Mouse (Mus musculus) erythroid progenitor cell, adult 5-6 weeks (primary cell): Measurements from ENCODE around the gene Abcc9. TPM values are rescaled to one million over a fixed set of nuclear protein-coding genes. Genes with fewer than 3 reads are reported as not detected.

Experiments used
- ATAC-seq: replicated peaks from 2 replicates; pipeline ENCODE4 v1.8.0; 2016; ENCODE audit warnings: moderate number of reproducible peaks, mild to moderate bottlenecking, moderate TSS enrichment, inconsistent platforms; ENCODE audit not compliant: poor library complexity, low FRiP score, severe bottlenecking
- total RNA-seq, 2 experiments: library from RNA; stranded (forward) in 1 of 2; stranded (reverse) in 1 of 2; fragments of 150-400 nt in 1 of 2; fragments of 186-747, 209-891 nt in 1 of 2; gene quantifications; 2 replicates each; pipeline versions ENCODE4 v1.2.3 to v1.2.4; 2015 to 2017; ENCODE audit warnings: low replicate concordance in 2 of 2

Gene Abcc9
- total RNA-seq, 2 experiments from 2014 or later = not detected

DNA sequence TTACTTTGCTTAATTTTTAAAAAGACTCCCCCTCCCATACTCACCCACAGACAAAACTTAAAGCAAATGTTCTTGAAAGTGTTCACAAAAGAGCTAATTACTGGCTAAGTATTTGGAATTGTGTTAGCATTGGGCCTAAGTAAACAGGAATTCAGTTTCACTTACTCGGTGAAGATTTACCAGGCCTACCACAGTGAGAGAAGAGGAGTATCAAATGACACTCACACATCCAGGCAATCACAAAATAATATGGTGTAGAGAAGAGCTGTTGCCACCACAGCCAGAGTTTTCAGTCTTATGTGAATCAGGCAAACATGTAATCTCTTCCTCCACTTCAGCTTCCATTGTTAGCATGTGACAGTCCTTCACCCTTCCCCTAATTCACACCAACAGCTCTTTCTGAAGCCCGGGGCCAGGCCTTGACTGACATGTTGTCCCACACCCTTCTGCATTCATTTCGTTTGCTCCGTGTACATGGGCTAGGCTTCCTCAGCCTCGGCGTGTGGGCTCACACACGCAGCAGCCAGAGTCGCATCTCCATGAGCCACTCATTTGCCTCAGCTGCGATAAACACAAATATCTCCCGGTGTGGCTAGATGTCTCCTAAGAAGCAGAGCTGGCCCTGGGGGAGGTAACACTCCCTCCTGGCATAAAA lies 67.5 kb downstream of the Abcc9 start:
- no peak for ATAC-seq

DNA sequence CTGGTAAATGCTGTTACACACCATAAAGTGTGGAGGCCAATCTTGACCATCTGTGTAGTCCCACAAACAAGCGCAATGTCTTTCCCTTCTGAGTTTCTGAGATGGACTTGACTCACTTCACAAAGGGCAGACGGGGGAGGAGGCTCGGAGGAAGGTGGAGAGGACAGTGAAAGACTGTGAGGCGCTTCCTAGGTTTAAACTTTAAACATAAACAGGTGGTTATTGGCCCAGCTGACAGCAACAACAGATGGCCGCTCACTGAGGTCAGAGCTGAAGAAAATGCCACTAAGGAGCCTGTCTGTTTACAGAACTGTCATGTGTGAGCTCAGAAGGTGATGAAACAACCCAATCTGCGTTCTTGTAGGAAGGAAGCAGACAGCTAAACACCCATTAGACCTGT lies 78.8 kb downstream of the Abcc9 start:
- ATAC-seq = no peak

DNA sequence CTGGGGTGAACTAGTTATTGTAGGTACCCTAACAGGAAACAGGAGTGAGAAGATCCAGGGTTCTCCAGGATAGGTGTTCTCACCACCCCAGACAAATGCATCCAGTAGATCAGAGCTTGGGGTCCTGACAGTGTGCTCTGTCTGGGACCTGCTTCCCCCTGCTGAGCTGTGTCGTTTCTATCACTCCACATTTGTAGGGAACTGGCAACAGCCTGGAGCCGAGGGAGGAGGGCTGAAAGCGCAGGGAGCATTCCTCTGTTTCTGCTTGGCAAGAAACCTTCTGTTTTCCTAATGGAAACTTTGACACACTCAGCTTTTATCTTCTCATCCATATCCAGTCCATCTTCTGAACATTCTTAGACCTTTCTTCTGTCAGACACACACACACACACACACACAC lies 85.5 kb downstream of the Abcc9 start:
- ATAC-seq = no peak

DNA sequence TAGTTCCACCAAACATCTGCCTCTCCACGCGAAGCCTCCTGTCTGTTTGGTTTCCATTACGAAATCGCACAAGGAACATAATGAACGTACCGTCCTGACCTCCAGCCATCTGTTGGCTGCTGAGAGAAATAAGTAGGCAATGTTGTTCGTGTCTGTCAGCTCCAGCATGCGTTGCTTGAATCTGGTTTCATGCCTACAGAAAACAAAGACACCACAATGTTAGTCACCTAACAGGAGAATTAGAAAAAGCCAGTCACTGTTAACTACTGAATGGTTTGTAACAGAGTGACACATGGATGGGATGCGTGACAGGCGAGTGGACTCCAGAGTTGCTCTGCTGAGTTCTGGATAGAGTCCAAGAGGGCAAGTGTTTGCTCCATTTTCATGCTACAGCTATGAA lies 87.8 kb downstream of the Abcc9 start:
- no peak for ATAC-seq

DNA sequence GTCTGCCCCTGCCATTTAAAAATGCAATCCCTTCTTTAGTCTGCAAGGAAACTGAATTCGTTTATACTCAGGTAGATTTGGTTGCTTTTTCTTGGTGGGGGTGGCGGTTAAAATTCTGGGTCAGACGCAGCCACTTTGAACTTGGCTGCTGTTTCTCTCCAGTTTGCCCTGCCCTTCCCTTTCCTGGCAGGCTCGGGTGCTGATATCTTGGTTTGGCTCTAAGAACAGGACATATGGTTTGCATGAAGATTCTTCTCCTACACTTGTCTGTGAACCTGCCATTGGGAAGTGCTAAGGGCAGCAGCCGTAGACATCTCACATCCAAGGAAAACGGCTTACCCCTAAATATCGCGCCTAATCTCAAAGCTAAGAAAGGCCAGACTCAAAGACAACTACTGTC lies 89.7 kb downstream of the Abcc9 start:
- ATAC-seq = no peak

DNA sequence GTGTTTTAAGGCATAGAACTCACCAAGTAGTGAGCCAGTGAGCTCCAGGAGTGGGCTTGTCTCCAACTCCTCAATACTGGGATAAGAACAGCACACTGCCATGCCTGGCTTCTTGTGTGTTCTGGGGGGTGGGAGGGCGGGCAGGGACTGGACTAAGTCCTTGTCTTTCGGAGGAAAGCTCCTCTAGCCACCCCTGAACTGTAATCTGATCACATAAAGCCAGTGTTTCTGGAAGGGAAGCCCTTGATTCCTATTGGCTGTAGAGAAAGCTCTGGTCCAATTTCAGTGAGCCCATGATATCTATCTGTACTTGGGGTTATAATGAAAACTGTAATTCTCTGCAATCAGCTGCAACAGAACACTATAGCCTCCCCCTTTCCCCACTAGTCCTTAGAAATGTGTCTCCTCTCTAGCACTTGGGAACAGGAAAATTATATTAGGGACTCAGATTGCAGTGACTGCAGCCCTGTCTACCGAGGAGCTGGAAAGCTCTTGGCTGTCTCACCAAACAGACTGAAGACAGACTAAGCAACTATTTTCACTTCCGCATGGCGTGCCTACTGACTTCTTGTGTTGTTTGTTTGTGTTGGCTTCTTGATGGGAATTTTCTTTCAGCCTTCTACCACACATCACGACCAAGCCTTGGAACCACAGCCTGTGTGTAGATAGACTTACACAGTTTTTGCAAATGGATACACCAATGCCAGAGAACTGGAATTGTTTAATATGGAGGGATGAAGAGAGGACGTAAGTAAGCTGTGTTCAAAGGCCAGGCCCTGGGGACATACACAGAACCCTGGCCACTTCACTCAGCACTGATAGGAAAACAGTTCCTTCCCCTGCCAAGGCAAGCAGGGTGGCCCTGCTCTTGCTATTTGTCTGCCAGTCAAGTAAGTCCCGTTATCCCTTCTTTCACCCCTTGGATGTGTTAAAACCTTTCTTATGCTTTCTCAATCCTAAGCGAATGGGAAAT lies 92.4 kb downstream of the Abcc9 start:
- no peak for ATAC-seq

DNA sequence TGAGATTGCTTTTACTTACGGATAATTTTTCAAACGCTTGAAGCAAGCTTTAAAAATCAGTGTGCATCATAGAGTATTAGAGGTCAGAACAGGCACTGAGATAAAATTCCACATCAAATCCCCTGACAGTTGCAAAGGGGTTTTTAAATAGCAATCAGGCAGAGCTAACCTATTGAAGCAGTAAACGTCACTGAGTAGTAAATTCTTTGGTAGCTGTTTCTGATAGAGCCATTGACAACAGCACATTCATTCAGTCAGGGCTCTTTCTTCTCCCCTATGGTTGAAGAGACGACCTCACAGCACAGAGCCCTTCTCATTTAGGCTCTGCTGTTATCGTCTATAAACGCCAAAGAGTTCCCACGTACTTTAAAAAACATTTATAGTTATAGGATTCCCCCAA lies 95.0 kb downstream of the Abcc9 start:
- ATAC-seq = no peak

DNA sequence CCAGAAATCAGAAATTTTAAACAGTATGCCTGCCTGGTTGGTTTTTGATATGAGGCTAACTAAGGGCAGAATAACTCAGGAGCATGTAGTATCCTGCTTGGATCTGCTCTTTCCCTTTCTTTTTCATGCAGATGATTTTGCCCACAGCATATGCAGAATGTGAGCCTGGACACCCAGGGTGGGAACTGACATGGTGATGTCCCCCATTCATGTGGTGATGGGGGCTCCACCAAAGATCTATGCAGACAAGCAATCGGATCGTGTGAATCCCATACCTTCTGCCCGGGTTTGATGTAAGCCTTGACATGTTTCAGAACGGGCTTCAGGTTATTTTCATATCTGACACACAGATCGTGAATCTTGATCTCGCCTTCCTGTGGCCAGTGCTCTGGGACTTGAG lies 99.3 kb downstream of the Abcc9 start:
- ATAC-seq = no peak

DNA sequence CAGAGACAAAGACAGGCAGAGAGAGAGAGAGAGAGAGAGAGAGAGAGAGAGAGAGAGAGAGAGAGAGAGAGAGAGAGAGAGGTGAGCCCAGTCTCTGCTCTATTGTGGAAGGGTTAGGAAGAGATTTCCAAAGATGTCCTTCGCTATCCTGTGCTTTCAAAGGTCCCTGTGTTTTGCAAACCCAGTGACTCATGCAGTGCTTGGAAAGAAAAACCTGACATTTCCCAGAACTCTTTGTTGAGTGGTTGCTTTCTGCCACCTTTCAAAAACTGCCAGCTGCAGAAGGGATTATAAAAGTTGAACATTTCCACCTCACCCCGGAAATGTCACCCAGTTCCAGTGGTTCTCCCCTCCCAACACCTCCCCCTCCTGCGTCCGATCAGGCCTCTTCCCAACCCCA lies 123.3 kb downstream of the Abcc9 start:
- ATAC-seq = no peak

DNA sequence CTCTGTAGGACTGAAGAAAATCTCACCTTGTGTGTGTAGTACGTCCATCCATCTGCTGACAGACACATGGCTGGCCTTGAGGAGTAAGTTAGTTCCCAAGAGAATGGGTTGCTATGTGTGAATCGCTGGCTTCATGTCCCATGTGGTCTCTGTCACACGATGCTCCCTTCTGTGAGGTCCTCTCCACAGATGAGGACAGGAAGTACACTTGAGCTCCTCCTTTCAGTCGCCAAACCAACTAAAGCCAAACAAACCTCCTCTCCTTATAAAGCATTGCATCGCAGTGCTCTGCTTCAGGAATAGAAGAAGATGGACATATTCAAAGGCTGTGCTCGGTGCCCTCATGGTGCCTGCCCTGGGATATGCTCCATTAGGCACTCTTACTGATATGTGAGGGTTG lies 124.3 kb downstream of the Abcc9 start:
- ATAC-seq = no peak

DNA sequence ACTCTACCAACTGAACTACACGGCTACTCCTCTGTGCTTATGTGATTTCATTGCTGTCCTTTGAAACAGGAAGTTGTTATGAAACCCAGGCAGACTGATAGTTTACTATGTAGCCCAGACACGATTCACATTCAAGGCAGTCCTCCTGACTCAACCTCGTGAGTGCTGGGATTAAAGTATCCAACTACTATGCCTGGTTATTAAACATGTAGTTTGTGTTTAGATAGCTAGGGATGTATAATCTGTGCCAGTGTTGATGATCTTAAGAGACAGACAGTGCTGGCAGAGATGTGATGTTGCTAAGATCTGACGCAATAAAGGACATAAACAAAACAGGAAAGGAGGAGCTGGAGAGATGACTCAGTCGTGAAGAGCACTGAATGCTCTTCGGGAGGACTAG lies 129.2 kb downstream of the Abcc9 start:
- no peak for ATAC-seq

DNA sequence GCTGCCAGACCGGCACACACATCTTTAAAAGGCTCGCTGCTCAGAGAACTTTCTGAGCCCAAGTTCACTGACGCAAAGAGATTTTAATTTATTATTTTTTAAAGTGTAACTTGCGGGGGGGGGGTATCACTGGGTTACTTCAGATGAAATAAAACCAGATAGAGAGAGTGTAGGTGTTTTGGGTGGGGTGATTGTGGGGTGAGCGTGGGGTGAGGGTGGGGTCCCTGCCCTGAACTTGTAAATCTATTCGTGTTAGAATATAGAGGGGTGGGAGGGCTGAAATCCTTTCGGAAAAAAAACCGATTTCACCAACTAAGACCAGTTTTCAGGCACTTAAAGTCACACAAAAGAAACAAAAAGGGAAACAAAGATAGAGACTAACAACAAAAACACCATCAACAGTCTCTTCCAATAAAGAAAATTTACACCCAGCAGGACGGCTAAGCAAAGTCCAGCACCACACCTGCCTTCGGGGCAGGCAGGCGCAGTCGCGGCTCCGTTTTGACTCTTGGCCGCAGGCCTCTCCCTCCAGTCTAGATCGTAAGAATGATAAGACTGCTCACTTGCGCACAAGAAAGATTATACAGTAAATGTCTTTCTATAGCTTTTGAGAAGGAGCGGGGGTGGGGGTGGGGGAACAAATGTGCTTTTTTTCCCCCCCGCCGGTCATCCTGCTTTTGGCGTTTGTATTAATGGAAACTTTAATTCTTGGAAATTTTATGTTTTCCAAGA lies 130.3 kb downstream of the Abcc9 start:
- ATAC-seq = no peak

DNA sequence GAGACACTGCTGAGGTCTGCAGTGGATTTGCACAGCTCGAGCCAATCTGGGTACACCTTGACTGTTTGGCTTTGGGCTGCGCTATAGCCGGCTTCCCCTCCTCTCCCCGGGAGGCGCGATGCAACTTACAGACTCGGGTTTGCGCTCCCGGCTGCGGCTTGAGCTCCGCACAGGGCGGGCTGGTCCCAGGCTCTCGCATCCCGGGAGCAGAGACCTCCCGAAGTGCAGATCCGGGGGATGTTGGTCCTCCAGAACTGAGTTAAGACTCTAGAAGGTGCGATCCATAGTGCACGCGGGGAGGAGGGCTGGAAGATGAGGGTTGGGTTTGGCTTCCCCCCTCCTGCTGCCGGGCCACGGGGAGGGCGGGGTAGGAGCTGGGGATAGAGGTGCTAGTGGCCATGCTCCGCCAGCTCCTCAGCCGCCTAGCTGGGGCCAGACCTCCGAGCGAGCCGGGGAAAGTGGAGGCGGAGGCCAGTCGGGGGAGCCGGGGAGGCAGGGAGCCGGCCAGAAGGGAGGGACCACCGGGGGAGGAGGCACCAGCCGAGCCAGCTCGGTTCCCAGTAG lies 131.0 kb downstream of the Abcc9 start, which contains the start of gene Kcnj8:
Gene Kcnj8 (minus strand): TSS at position 560 of the 564 bp plus-strand sequence.
- no peak for ATAC-seq

DNA sequence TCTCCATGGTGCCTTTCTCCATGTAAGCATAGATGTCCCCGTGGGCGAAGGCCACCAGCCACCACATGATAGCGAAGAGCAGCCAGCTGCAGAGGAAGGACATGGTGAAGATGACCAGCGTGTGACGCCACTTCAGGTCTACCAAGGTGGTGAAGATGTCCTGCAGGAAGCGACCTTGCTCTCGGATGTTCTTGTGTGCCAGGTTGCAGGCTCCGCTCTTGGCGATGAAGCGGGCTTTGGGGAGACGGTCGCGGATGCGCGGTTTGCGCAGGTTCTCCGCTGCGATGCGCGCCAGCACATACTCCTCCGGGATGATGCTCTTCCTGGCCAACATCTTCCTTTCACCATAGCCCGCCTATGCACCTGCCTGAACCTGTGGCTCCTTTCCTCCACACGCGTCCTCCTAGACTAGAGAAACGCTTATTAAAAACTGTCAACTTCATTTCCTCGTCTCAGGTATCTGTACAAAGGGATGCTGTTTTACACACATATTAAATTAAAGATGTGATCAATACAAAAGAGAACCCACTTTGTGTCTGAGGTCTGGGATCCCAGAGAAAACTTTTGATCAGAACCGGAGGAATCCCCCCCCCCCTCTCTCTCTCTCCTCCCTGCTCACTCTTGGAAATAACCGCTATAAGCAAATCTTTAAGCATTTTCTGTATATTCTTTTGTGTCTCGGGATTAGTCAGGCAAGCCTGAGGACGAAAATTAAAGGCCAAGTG lies 131.9 kb downstream of the Abcc9 start:
- ATAC-seq = no peak

DNA sequence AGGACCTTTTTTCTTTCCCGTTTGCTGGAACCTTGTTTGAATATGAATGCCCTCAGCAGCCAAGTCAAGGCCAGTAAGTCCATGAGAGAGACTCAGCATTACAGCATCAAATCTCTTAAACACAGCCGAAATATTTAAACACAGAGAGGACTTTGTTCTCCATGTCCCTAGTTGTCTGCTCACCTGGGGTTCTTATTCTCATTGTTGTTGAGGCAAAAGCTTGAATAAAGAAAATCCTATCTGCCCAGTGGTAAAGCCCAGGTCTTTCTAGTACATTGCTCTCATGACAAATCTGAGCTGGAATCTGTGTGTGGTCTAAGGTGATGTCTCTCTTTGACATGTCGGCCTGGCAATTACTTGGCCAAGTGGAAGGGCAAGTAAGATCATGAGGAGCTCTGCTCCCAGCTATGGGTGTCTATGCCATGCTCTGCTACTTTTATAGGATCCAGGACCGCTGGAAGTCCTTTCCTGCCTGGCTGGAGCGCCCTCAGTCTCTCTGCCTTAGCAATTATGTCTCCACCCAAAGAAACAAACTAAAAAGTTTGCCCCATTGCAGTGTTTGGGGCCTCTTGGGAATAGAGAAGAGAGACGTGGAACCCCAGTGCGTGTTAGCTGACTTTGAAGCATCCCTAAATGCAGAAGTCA lies 133.3 kb downstream of the Abcc9 start:
- no peak for ATAC-seq

DNA sequence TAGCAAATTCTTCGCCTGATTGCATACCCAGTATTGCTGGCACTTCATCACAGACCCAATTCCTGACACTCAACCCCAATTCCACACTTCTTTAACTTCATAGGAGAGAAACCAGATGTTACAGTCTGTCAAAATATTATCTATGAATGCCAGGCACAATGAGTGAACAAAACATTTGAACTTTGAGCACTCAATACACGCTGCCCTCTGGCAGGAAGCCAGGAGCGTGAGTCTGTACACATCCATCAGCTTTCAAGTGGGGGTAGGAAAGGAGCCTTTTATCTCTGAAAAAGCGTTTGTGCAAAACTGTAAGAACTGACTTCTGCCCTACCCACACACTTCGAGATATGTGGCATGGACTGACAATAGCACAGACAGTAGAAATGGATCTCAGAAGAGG lies 134.7 kb downstream of the Abcc9 start:
- no peak for ATAC-seq

DNA sequence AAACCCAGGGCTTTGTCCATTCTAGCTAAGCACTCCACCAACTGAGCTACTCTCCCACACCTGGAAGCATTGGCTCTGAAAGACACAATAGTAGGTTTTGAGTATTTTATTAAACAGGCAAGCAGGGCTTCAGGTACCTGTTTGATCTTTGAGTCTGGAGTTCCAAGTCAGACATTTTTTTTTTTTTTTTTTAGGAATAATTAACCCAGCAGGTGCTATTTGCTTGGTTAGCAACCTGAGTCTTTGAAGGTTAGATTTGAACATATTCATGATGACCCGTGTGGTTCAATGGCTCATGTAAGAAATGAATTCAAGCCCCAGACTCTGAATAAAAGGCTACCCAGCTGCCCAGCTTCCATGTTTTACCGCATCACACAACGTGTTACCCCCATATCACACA lies 137.4 kb downstream of the Abcc9 start:
- no peak for ATAC-seq

DNA sequence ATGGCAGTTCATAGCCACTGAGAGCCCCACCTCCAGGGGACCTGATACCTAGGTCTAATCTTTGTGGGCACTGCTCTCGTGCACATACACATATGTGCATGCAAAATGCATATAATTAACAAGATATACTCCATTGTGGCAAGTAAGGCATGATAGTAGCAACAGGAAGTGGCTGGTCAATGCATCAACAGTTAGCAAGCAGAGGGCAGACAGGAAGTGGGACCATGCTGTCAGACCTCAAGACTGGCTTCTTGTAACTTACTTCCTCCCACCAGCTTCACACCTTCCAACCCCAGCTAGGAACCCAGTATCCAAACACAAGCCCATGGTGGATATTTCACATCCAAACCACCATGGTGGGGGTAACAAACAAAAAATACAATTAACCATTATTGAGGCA lies 141.0 kb downstream of the Abcc9 start:
- no peak for ATAC-seq
